Mouse (Mus musculus): ENCODE data around the gene Nt5c1a. TPM values are rescaled to one million over a fixed set of nuclear protein-coding genes. Genes with fewer than 3 reads are reported as not detected.
A peak's percentile ranks its signal among the peaks of the same experiment; 100 is the strongest.

Nt5c1a gene
- polyA plus RNA-seq, 1 experiment from 2014 or later, result not detected

GRCm38 (mm10) chr4:123196695-123197094 lies 4.6 kb upstream of the Nt5c1a start:
- 55% methylated on average over 6 of the region's 6 CpGs for WGBS
- no peak for ATAC-seq (ENCODE audit: insufficient number of reproducible peaks, low FRiP score, low TSS enrichment, low read depth)
- Histone ChIP-seq H3K36me3 (ENCODE audit: control insufficient read depth, insufficient read depth, low read length) (no peaks in the 10 kb centered on the region), H3K4me3 (ENCODE audit: low read depth, low read length) (no peak overlapping the region), H3K27me3 (ENCODE audit: control insufficient read depth, insufficient read depth, low read length) (peaks cover 14% of the 10 kb centered on the region), H3K4me1 (ENCODE audit: control insufficient read depth, insufficient read depth, low read length) (0 out of 2 replicates have a peak, but pooled peaks cover 5% of the 10 kb centered on the region), H3K4me2 (ENCODE audit: low read depth, severe bottlenecking) (no peak overlapping the region), H3K9me3 (ENCODE audit: control insufficient read depth, low read length) (no peaks in the 10 kb centered on the region), H3K9ac (ENCODE audit: low read length) (no peak overlapping the region), H3K27ac (replicated peaks; ENCODE audit: low read depth, low read length) (no peak overlapping the region)
- DNase-seq (ENCODE audit: low spot score), result no peak

GRCm38 (mm10) chr4:123200771-123201185 lies 526 bp upstream of the Nt5c1a start:
- no peaks in the 10 kb centered on the region for H3K36me3 ChIP-seq (ENCODE audit: control insufficient read depth, insufficient read depth, low read length)
- no peak overlapping the region for H3K27ac ChIP-seq (replicated peaks; ENCODE audit: low read depth, low read length)
- H3K9ac ChIP-seq (ENCODE audit: low read length), result no peak overlapping the region
- H3K4me2 ChIP-seq (ENCODE audit: low read depth, severe bottlenecking), result peak overlapping the region; percentile 64
- DNase-seq (ENCODE audit: low spot score), result peak; percentile 81
- H3K4me1 ChIP-seq (ENCODE audit: control insufficient read depth, insufficient read depth, low read length), result 0 out of 2 replicates have a peak, but pooled peaks cover 8% of the 10 kb centered on the region
- peak overlapping the region; percentile 29 for H3K4me3 ChIP-seq (ENCODE audit: low read depth, low read length)
- WGBS, result 3% methylated on average over 15 of the region's 15 CpGs
- ATAC-seq (ENCODE audit: insufficient number of reproducible peaks, low FRiP score, low TSS enrichment, low read depth), result no peak
- H3K9me3 ChIP-seq (ENCODE audit: control insufficient read depth, low read length), result no peaks in the 10 kb centered on the region
- H3K27me3 ChIP-seq (ENCODE audit: control insufficient read depth, insufficient read depth, low read length), result peaks cover 27% of the 10 kb centered on the region

DNA sequence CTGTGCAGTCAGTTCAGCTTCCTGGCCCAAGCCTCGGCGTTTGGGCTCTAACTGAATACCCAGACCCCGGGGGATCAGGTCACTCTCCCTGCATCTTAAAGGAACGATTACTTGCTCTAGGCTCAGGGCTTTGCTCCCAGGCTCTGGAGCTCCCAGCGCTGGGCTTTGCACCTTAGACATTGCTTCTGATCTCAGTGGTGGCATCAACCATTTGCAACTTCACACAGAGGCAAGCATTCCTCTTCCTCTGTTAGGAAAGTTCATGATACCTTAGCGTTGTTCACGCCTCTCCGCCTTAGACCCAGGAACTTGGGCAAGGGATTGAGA lies 753 bp downstream of the Nt5c1a start:
- DNase-seq (ENCODE audit: low spot score) (no peak), ATAC-seq (ENCODE audit: insufficient number of reproducible peaks, low FRiP score, low TSS enrichment, low read depth) (no peak)
- Histone ChIP-seq H3K9me3 (ENCODE audit: control insufficient read depth, low read length) (no peaks in the 10 kb centered on the region), H3K4me2 (ENCODE audit: low read depth, severe bottlenecking) (peak overlapping the region; percentile 64), H3K27ac (replicated peaks; ENCODE audit: low read depth, low read length) (no peak overlapping the region), H3K27me3 (ENCODE audit: control insufficient read depth, insufficient read depth, low read length) (peaks cover 27% of the 10 kb centered on the region), H3K36me3 (ENCODE audit: control insufficient read depth, insufficient read depth, low read length) (no peaks in the 10 kb centered on the region), H3K9ac (ENCODE audit: low read length) (no peak overlapping the region), H3K4me3 (ENCODE audit: low read depth, low read length) (peak overlapping the region; percentile 29; the same call in 1 of the 2 replicates), H3K4me1 (ENCODE audit: control insufficient read depth, insufficient read depth, low read length) (0 out of 2 replicates have a peak, but pooled peaks cover 8% of the 10 kb centered on the region)
- 6% methylated on average over 8 of the region's 8 CpGs for WGBS

- ATAC-seq (ENCODE audit: insufficient number of reproducible peaks, low FRiP score, low TSS enrichment, low read depth) (no peak), DNase-seq (ENCODE audit: low spot score) (no peak)
- 71% methylated on average over 5 of the region's 5 CpGs for WGBS
- no peak overlapping the region for H3K27ac ChIP-seq (replicated peaks; ENCODE audit: low read depth, low read length)
- no peaks in the 10 kb centered on the region for H3K9me3 ChIP-seq (ENCODE audit: control insufficient read depth, low read length)
- H3K27me3 ChIP-seq (ENCODE audit: control insufficient read depth, insufficient read depth, low read length), result peaks cover 6% of the 10 kb centered on the region
- no peak overlapping the region for H3K9ac ChIP-seq (ENCODE audit: low read length)
- H3K4me1 ChIP-seq (ENCODE audit: control insufficient read depth, insufficient read depth, low read length), result no peaks in the 10 kb centered on the region
- no peak overlapping the region for H3K4me2 ChIP-seq (ENCODE audit: low read depth, severe bottlenecking)
- no peaks in the 10 kb centered on the region for H3K36me3 ChIP-seq (ENCODE audit: control insufficient read depth, insufficient read depth, low read length)
- H3K4me3 ChIP-seq (ENCODE audit: low read depth, low read length), result no peak overlapping the region
Observed at GRCm38 (mm10) chr4:123207337-123207736, 6.0 kb downstream of the Nt5c1a start.

DNA sequence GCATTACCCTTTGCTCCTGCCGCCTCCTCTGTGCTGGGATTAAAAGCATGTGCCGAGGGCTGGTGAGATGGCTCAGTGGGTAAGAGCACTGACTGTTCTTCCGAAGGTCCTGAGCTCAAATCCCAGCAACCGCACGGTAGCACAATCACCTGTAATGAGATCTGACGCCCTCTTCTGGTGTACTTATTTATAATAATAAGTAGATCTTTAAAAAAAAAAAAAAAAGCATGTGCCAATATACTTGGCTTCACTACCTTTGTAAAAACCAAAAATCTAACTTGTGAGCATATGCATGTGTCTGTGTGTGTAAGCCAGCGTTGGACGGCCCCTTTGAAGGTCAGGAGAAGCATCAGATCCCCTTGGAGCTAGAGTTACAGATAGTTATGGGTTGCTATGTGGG lies 9.7 kb downstream of the Nt5c1a start:
- H3K9me3 ChIP-seq (ENCODE audit: control insufficient read depth, low read length), result no peaks in the 10 kb centered on the region
- no peak overlapping the region for H3K4me2 ChIP-seq (ENCODE audit: low read depth, severe bottlenecking)
- H3K4me1 ChIP-seq (ENCODE audit: control insufficient read depth, insufficient read depth, low read length), result no peaks in the 10 kb centered on the region
- DNase-seq (ENCODE audit: low spot score) (no peak), ATAC-seq (ENCODE audit: insufficient number of reproducible peaks, low FRiP score, low TSS enrichment, low read depth) (no peak)
- H3K27ac ChIP-seq (replicated peaks; ENCODE audit: low read depth, low read length), result no peak overlapping the region
- H3K4me3 ChIP-seq (ENCODE audit: low read depth, low read length), result no peak overlapping the region
- no peak overlapping the region for H3K9ac ChIP-seq (ENCODE audit: low read length)
- WGBS, result 53% methylated on average over 8 of the region's 8 CpGs
- H3K27me3 ChIP-seq (ENCODE audit: control insufficient read depth, insufficient read depth, low read length), result no peaks in the 10 kb centered on the region
- H3K36me3 ChIP-seq (ENCODE audit: control insufficient read depth, insufficient read depth, low read length), result no peaks in the 10 kb centered on the region

DNA sequence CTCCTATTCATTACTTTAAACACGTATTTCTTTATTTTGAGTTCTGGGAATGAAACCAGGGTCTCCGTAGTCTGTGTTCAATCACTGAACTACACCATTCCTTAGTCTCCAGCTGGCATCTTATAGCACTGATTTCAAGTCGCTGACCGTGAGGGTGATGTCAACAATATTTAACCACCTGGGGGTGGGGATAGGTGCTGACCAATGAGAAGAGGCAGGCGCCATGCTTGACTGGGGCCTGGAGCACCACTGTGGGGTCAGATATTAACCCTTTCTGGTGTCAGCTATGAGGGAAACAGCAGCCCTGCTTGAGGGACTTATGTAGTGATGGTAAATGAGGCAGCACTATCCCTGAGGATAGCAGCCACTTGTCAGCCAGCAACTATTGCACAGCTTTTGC lies 10.1 kb downstream of the Nt5c1a start:
- Histone ChIP-seq H3K9ac (ENCODE audit: low read length) (no peak overlapping the region), H3K4me3 (ENCODE audit: low read depth, low read length) (no peak overlapping the region), H3K27me3 (ENCODE audit: control insufficient read depth, insufficient read depth, low read length) (no peaks in the 10 kb centered on the region), H3K27ac (replicated peaks; ENCODE audit: low read depth, low read length) (no peak overlapping the region), H3K4me2 (ENCODE audit: low read depth, severe bottlenecking) (no peak overlapping the region), H3K9me3 (ENCODE audit: control insufficient read depth, low read length) (no peaks in the 10 kb centered on the region), H3K36me3 (ENCODE audit: control insufficient read depth, insufficient read depth, low read length) (no peaks in the 10 kb centered on the region), H3K4me1 (ENCODE audit: control insufficient read depth, insufficient read depth, low read length) (no peaks in the 10 kb centered on the region)
- ATAC-seq (ENCODE audit: insufficient number of reproducible peaks, low FRiP score, low TSS enrichment, low read depth) (no peak), DNase-seq (ENCODE audit: low spot score) (no peak)
- WGBS, result 52% methylated on average over 5 of the region's 5 CpGs

GRCm38 (mm10) chr4:123212330-123212729 lies 11.0 kb downstream of the Nt5c1a start:
- no peaks in the 10 kb centered on the region for H3K36me3 ChIP-seq (ENCODE audit: control insufficient read depth, insufficient read depth, low read length)
- no peak overlapping the region for H3K9ac ChIP-seq (ENCODE audit: low read length)
- ATAC-seq (ENCODE audit: insufficient number of reproducible peaks, low FRiP score, low TSS enrichment, low read depth) (no peak), DNase-seq (ENCODE audit: low spot score) (no peak)
- no peak overlapping the region for H3K4me3 ChIP-seq (ENCODE audit: low read depth, low read length)
- 55% methylated on average over 2 of the region's 2 CpGs for WGBS
- no peak overlapping the region for H3K27ac ChIP-seq (replicated peaks; ENCODE audit: low read depth, low read length)
- no peak overlapping the region for H3K4me2 ChIP-seq (ENCODE audit: low read depth, severe bottlenecking)
- H3K9me3 ChIP-seq (ENCODE audit: control insufficient read depth, low read length), result no peaks in the 10 kb centered on the region
- H3K4me1 ChIP-seq (ENCODE audit: control insufficient read depth, insufficient read depth, low read length), result no peaks in the 10 kb centered on the region
- no peaks in the 10 kb centered on the region for H3K27me3 ChIP-seq (ENCODE audit: control insufficient read depth, insufficient read depth, low read length)

DNA sequence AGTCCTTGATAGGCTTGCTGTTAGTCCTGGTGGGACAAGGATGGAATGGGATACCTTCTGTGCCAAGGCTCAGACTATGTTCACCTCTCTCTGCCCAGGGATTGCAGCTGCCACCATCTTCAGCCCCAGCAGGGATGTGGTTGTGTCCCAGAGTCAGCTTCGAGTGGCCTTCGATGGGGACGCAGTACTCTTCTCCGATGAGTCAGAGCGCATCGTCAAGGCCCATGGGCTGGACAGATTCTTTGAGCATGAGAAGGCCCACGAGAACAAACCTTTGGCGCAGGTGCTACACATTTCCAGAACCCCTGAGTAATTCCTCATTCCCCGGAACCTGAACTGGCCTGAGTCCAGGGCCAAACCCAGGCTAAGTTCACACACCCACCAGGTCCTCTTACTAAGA lies 12.7 kb downstream of the Nt5c1a start:
- no peaks in the 10 kb centered on the region for H3K9me3 ChIP-seq (ENCODE audit: control insufficient read depth, low read length)
- H3K4me1 ChIP-seq (ENCODE audit: control insufficient read depth, insufficient read depth, low read length), result no peaks in the 10 kb centered on the region

DNA sequence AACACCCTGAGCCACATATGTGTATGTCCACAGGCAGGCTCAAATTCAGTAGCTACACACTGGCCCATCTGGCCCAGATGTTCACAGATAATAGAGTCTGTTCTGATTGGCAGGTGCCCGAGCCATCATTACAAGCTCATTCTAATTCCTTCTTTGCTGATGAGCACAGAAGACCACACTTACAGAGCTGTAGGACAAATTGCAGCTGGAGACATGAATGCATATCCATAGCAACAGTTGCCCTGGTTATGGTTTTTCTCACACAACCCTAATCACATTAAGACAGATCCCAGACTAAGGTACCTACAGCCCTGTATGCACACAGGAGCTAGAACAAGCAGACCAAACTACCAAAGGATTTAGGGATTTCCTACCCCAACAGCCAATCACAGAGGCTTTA lies 14.1 kb downstream of the Nt5c1a start:
- Histone ChIP-seq H3K4me2 (ENCODE audit: low read depth, severe bottlenecking) (no peak overlapping the region), H3K27ac (replicated peaks; ENCODE audit: low read depth, low read length) (no peak overlapping the region), H3K9ac (ENCODE audit: low read length) (no peak overlapping the region), H3K36me3 (ENCODE audit: control insufficient read depth, insufficient read depth, low read length) (no peaks in the 10 kb centered on the region), H3K27me3 (ENCODE audit: control insufficient read depth, insufficient read depth, low read length) (no peaks in the 10 kb centered on the region), H3K4me3 (ENCODE audit: low read depth, low read length) (no peak overlapping the region), H3K9me3 (ENCODE audit: control insufficient read depth, low read length) (no peaks in the 10 kb centered on the region), H3K4me1 (ENCODE audit: control insufficient read depth, insufficient read depth, low read length) (no peaks in the 10 kb centered on the region)
- no peak for DNase-seq (ENCODE audit: low spot score)
- whole genome bisulfite sequencing, result 82% methylated on average over 1 of the region's 1 CpGs
- ATAC-seq (ENCODE audit: insufficient number of reproducible peaks, low FRiP score, low TSS enrichment, low read depth), result no peak

More for the DNA sequence above, 12.7 kb downstream of the Nt5c1a start:
- Histone ChIP-seq H3K4me2 (ENCODE audit: low read depth, severe bottlenecking) (no peak overlapping the region), H3K36me3 (ENCODE audit: control insufficient read depth, insufficient read depth, low read length) (no peaks in the 10 kb centered on the region), H3K27me3 (ENCODE audit: control insufficient read depth, insufficient read depth, low read length) (no peaks in the 10 kb centered on the region), H3K27ac (replicated peaks; ENCODE audit: low read depth, low read length) (no peak overlapping the region), H3K9ac (ENCODE audit: low read length) (no peak overlapping the region), H3K4me3 (ENCODE audit: low read depth, low read length) (no peak overlapping the region)
- no peak for ATAC-seq (ENCODE audit: insufficient number of reproducible peaks, low FRiP score, low TSS enrichment, low read depth)
- no peak for DNase-seq (ENCODE audit: low spot score)
- WGBS, result 90% methylated on average over 9 of the region's 9 CpGs
